Mouse (Mus musculus) megakaryocyte, embryonic 14.5 days (primary cell): ENCODE data around the gene Asah2.

Source experiments
- FLI1 ChIP-seq: IDR thresholded peaks from 2 replicates; pipeline ENCODE4 v1.6.1; 2012; ENCODE audit warnings: low read length, inconsistent platforms, mixed read lengths
- GATA1 ChIP-seq: IDR thresholded peaks from 3 replicates; pipeline ENCODE4 v1.6.1; 2012; ENCODE audit warnings: mixed read lengths, low read length, inconsistent platforms, borderline replicate concordance

DNA sequence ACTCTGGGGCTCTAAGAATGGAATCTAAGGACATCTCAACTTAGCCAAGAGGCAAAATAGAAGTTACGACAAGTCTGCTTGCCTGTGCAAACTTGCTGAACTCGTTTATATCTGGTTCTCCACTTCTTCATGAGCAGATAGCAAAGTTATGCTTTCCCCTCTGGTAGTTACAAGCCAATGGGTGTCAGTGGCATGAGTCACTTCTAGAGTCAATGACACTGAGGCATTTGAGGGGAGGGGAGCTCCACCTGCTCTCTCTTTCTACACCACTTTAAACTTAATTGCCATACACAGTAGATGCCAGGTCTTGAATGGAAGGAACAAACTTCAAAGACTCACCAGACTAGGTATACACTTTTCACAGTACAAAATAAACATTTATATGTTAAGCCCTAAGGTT is 38.4 kb downstream of the Asah2 start:
- no peak for TF ChIP-seq GATA1
- no peak for TF ChIP-seq FLI1
